Mouse (Mus musculus) thymus, adult 2 months (tissue): Measurements from ENCODE around the gene Aldh4a1. TPM values are rescaled to one million over a fixed set of nuclear protein-coding genes. Genes with fewer than 3 reads are reported as not detected.

Source experiments
- DNase-seq: peaks from one replicate; pipeline ENCODE4 v3.0.0; 2021
- H3K27ac ChIP-seq: fragments of 200-500 bp; 2 replicates; pipeline ENCODE4 v1.5.1; 2012; ENCODE audit warnings: low read length, control low read depth; ENCODE audit not compliant: control insufficient read depth, insufficient read depth
- H3K27me3 ChIP-seq: fragments of 200-500 bp; 2 replicates; pipeline ENCODE4 v1.6.1; 2012; ENCODE audit warnings: mild to moderate bottlenecking, low read length, moderate library complexity, mixed read lengths; ENCODE audit not compliant: control insufficient read depth, insufficient read depth
- H3K36me3 ChIP-seq: fragments of 200-500 bp; 2 replicates; pipeline ENCODE4 v1.6.1; 2012; ENCODE audit warnings: mild to moderate bottlenecking, low read length, moderate library complexity; ENCODE audit not compliant: control insufficient read depth, insufficient read depth
- H3K4me1 ChIP-seq: fragments of 200-500 bp; replicated peaks from 2 replicates; pipeline ENCODE4 v1.6.1; 2012; ENCODE audit warnings: low read length; ENCODE audit not compliant: control insufficient read depth, insufficient read depth
- H3K4me3 ChIP-seq: fragments of 200-500 bp; 2 replicates; pipeline ENCODE4 v1.5.1; 2012; ENCODE audit warnings: mild to moderate bottlenecking, low read length, control low read depth, moderate library complexity; ENCODE audit not compliant: control insufficient read depth, insufficient read depth
- CTCF ChIP-seq: fragments of 200-500 bp; IDR thresholded peaks from 2 replicates; pipeline ENCODE4 v1.5.1; 2012; ENCODE audit warnings: mild to moderate bottlenecking, control low read depth, low read length, moderate library complexity, borderline replicate concordance; ENCODE audit not compliant: control insufficient read depth, poor library complexity, insufficient read depth; ENCODE audit errors: extremely low read depth
- POLR2A ChIP-seq: fragments of 200-500 bp; IDR thresholded peaks from 2 replicates; pipeline ENCODE4 v1.6.1; 2012; ENCODE audit warnings: mild to moderate bottlenecking, low read length, control low read depth, moderate library complexity; ENCODE audit not compliant: control insufficient read depth, poor library complexity, insufficient read depth; ENCODE audit errors: extremely low read depth
- WGBS: fragments of 180-500 bp; shearing (Covaris S2); methylation state at CpG from one replicate; pipeline ENCODE4 v1.1.7; 2018; 5-methylcytosine and 5-hydroxymethylcytosine counted together
- polyA plus RNA-seq: library from polyadenylated mRNA; depleted of rRNA; stranded (reverse); fragments of >200 nt; gene quantifications from 2 replicates; pipeline ENCODE4 v1.2.3, GENCODE M21; 2012

Aldh4a1 gene
- polyA plus RNA-seq, 1 experiment: 69.2 TPM

- Histone ChIP-seq H3K27ac (no peak overlapping the region), H3K27me3 (peaks cover 6% of the 10 kb centered on the region; the same call in 1 of the 2 replicates), H3K4me1 (peaks cover 47% of the 10 kb centered on the region), H3K36me3 (no peaks in the 10 kb centered on the region), H3K4me3 (no peak overlapping the region)
- DNase-seq: no peak
- WGBS: 89% methylated on average over 14 of the region's 14 CpGs
- no peak for TF ChIP-seq CTCF
- TF ChIP-seq POLR2A: no peak
Observed at GRCm38 (mm10) chr4:139576251-139576880, 46.3 kb upstream of the Aldh4a1 start.

GRCm38 (mm10) chr4:139577006-139577405 is 45.7 kb upstream of the Aldh4a1 start:
- no peak for DNase-seq
- Histone ChIP-seq H3K36me3 (no peaks in the 10 kb centered on the region), H3K27ac (no peak overlapping the region), H3K4me3 (no peak overlapping the region), H3K4me1 (peaks cover 53% of the 10 kb centered on the region), H3K27me3 (peaks cover 6% of the 10 kb centered on the region; the same call in 1 of the 2 replicates)
- WGBS: 94% methylated on average over 7 of the region's 7 CpGs
- no peak for TF ChIP-seq POLR2A
- no peak for TF ChIP-seq CTCF

- Histone ChIP-seq H3K4me3 (no peak overlapping the region), H3K4me1 (peaks cover 62% of the 10 kb centered on the region), H3K27me3 (peaks cover 6% of the 10 kb centered on the region; the same call in 1 of the 2 replicates), H3K27ac (no peak overlapping the region), H3K36me3 (no peaks in the 10 kb centered on the region)
- DNase-seq: no peak
- no peak for TF ChIP-seq POLR2A
- TF ChIP-seq CTCF: no peak
- WGBS: 40% methylated on average over 8 of the region's 8 CpGs
Observed at GRCm38 (mm10) chr4:139578389-139578788, 44.3 kb upstream of the Aldh4a1 start.

GRCm38 (mm10) chr4:139579003-139579402 is 43.7 kb upstream of the Aldh4a1 start:
- no peak overlapping the region for H3K27ac ChIP-seq
- WGBS: 8% methylated on average over 10 of the region's 10 CpGs
- H3K27me3 ChIP-seq: peaks cover 6% of the 10 kb centered on the region; the same call in 1 of the 2 replicates
- no peak for DNase-seq
- no peak overlapping the region for H3K4me3 ChIP-seq
- H3K4me1 ChIP-seq: peaks cover 56% of the 10 kb centered on the region
- TF ChIP-seq CTCF (no peak), POLR2A (no peak)
- H3K36me3 ChIP-seq: no peaks in the 10 kb centered on the region

- H3K4me1 ChIP-seq: peaks cover 55% of the 10 kb centered on the region
- DNase-seq: no peak
- no peak overlapping the region for H3K4me3 ChIP-seq
- TF ChIP-seq CTCF: no peak
- TF ChIP-seq POLR2A: no peak
- H3K36me3 ChIP-seq: no peaks in the 10 kb centered on the region
- no peak overlapping the region for H3K27ac ChIP-seq
- H3K27me3 ChIP-seq: peaks cover 6% of the 10 kb centered on the region; the same call in 1 of the 2 replicates
- WGBS: 13% methylated on average over 6 of the region's 6 CpGs
Observed at GRCm38 (mm10) chr4:139579466-139579865, 43.2 kb upstream of the Aldh4a1 start.

- no peak overlapping the region for H3K4me3 ChIP-seq
- TF ChIP-seq POLR2A (no peak), CTCF (no peak)
- 48% methylated on average over 15 of the region's 15 CpGs for WGBS
- no peak for DNase-seq
- peaks cover 48% of the 10 kb centered on the region for H3K4me1 ChIP-seq
- no peaks in the 10 kb centered on the region for H3K36me3 ChIP-seq
- peaks cover under 1% of the 10 kb centered on the region; the same call in 1 of the 2 replicates for H3K27me3 ChIP-seq
- H3K27ac ChIP-seq: no peak overlapping the region
Observed at GRCm38 (mm10) chr4:139580663-139581336, 41.9 kb upstream of the Aldh4a1 start.
